Mouse (Mus musculus): ENCODE measurements around the gene Tsen2.

The Tsen2 gene

DNA sequence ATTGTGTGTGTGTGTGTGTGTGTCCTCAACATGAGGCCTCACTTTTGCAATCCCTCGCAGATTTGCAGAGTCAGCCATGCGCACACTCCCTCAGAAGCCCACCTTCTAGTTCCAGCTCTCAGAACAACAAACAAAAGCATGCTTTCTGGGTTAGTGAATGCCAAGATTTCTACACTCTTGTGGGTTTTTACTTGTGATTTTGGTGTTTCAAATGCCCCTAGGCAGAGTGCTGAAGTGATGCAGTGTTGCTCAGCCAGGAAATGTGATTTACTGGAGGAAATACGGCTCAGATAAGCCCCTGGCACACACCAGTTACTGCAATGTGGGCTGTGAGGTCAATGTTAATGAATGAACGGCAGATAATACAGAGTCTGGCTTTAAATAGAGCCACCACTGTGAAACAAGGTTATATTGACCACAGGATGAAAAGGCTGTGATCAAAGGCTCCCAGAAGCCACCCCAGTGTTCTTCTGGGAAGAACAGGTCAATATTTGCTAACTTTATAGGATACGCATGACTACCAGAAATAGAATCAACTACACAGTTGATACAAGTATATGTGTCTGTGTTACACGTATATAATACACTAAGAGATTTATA, 2.7 kb upstream of the Tsen2 start:
- DNase-seq (ENCODE audit: low spot score) = no peak

DNA sequence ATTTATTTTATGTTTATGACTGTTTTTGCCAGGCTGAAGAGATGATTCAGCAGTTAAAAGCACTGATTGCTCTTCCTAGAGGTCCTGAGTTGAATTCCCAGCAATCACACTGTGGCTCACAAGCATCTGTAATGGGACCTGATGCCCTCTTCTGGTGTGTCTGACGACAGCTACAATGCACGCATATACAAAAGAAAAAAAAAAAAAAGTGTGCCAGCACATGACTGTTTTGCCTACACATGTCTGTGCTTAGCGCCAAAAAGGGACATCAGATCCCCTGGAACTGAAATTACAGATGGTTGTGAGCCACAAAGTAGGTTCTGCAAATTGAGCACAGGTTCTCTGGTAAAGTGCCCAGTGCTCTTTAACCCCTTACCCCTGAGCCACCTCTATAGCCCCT, 2.1 kb upstream of the Tsen2 start:
- no peak for DNase-seq (ENCODE audit: low spot score)

DNA sequence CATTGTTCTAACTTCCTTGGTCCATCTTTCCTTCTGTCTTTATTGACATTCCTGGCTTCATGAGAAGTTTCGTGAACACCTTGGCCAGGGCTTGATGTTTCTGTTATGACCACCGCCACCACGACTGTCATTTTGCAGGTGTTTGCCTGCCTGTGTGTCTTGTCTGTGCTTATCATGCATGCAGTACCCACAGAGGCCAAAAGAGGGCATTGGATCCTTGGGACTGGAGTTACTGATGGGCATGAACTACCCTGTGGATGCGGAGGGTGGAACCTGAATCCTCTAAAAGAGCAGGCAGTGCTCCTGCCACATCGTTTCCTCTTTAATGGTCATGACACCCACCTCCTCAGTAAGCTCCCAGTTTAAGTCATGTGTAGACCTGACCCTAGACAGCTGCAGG, 1.8 kb downstream of the Tsen2 start:
- DNase-seq (ENCODE audit: low spot score) = no peak

GRCm38 (mm10) chr6:115555485-115555884, 11.0 kb downstream of the Tsen2 start:
- no peak for DNase-seq (ENCODE audit: low spot score)

GRCm38 (mm10) chr6:115558176-115558575, 13.7 kb downstream of the Tsen2 start:
- DNase-seq (ENCODE audit: low spot score) = no peak

DNA sequence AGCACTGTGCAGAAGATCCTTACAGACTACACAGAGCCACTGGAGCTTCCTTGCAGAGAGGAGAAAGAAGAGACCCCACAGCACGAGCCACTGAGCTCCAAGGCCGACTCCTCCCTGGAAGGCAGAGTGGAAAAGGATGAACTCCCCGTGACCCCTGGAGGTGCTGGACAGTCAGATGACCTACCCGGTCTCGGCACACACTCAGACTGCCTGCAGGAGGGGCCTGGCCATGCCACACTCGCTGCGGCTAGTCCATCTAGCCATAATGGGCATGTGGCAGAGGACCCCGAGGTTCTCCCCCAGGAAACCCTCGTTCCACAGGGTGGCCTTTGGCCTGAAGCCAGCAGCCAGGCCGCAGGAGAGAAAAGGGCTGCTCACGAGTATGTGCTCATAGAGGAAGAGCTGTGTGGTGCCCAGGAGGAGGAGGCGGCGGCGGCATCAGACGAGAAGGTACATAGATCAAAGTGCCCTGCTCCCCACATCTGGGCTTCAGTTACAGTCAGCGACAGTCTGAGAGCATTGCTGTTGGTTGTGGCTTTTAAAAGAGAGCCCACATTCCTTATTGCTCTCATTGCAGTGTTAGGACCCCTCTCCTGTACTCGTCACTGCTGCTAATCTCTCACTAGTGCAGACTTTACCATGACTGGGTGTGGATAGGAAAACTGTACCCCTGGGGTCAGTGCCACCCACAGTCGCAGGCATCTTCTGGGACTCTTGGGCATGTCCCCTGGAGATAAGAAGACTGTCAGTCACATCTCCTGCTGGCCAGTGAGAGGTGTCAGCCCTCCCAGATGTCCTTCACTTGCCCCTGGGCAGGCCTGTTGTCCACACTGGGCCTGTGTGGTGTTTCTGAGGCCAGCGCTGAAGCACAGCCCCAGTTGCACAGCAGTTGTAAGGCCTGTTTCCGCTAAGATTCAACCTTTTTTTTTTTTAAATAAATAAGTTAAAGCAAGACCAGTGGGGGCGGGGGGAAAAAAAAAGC, 15.5 kb downstream of the Tsen2 start:
- no peak for DNase-seq (ENCODE audit: low spot score)

GRCm38 (mm10) chr6:115565479-115566045, 21.1 kb downstream of the Tsen2 start:
- DNase-seq (ENCODE audit: low spot score) = no peak

- DNase-seq (ENCODE audit: low spot score) = no peak
Observed at GRCm38 (mm10) chr6:115574171-115574570, 29.7 kb downstream of the Tsen2 start.

- no peak for DNase-seq (ENCODE audit: low spot score)
Observed at GRCm38 (mm10) chr6:115577407-115577806, 32.9 kb downstream of the Tsen2 start.

DNA sequence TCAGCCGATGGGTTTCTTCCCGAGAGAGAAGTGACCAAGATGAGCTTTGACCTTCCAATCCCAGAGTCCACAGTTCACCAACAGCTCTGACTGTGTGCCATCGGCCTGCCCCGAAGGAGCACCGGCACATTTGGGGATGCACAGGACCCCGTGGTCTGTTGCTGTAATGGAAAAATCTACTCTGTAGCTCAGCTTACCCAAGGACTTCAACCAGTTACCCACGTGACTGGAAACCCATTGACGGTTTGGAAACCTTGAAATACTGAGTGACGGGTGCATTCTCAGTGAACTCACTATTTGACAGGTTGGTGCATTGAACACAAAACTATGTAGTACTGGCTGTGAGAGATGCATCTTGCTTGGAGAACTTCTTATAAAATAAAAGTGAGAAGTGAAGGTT, 33.5 kb downstream of the Tsen2 start:
- DNase-seq (ENCODE audit: low spot score) = no peak

- DNase-seq (ENCODE audit: low spot score) = no peak
Observed at GRCm38 (mm10) chr6:115580810-115581209, 36.3 kb downstream of the Tsen2 start.

- DNase-seq (ENCODE audit: low spot score) = no peak
Observed at GRCm38 (mm10) chr6:115582328-115583115, 38.1 kb downstream of the Tsen2 start.

- DNase-seq (ENCODE audit: low spot score) = no peak
Observed at GRCm38 (mm10) chr6:115583430-115584125, 39.1 kb downstream of the Tsen2 start.

- no peak for DNase-seq (ENCODE audit: low spot score)
Observed at GRCm38 (mm10) chr6:115584176-115584575, 39.7 kb downstream of the Tsen2 start.

GRCm38 (mm10) chr6:115586321-115586720, 41.9 kb downstream of the Tsen2 start:
- DNase-seq (ENCODE audit: low spot score) = no peak

GRCm38 (mm10) chr6:115591692-115592359, 47.4 kb downstream of the Tsen2 start:
- no peak for DNase-seq (ENCODE audit: low spot score)

DNA sequence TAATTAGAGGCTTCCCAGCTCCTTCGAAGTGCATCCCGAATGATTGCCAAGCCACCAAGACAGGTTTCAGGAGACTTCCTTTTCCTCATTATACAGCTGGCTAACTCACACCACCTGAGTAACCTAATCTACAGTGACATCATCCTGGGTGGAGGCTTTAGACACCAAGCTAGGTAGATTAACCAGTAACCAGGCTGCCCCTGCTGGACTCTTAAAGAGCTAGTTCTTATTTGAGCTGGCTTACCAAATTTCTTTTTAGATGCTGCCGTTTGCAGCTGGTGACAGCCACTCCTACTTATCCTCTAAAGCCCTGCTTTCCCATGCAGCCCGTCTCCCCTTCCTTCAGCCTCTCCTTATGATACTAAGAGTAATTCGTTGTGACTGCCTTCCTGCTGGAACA, 48.0 kb downstream of the Tsen2 start, which contains the start of gene Mkrn2os:
Gene Mkrn2os, minus strand, starts transcription at position 119 of the 400 bp plus-strand sequence.
- DNase-seq (ENCODE audit: low spot score) = no peak

- DNase-seq (ENCODE audit: low spot score) = no peak
Observed at GRCm38 (mm10) chr6:115593252-115593651, 48.8 kb downstream of the Tsen2 start.

DNA sequence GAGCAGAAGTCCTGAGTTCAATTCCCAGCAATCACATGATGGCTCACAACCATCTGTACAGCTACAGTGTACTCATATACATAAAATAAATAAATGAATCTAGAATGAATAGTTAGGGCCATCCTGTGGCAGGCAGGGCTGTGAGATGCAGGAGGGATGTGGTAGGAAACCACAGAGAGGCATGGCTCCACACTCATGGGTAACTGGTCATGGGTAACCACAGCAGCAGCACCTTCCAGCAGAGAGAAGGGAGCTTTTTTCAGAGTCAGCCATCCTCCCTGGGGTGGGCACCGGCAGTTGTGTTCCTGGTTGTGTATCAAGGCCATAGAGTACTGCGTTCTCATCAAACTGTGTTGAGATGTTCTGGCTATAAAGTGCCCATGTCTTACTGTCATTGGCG, 50.0 kb downstream of the Tsen2 start:
- DNase-seq (ENCODE audit: low spot score) = no peak

GRCm38 (mm10) chr6:115595667-115596066, 51.2 kb downstream of the Tsen2 start:
- DNase-seq (ENCODE audit: low spot score) = no peak

GRCm38 (mm10) chr6:115601322-115601714, 56.9 kb downstream of the Tsen2 start:
- DNase-seq (ENCODE audit: low spot score) = no peak
